Mouse (Mus musculus): ENCODE measurements around the gene Ngrn.

- TF ChIP-seq CTCF (IDR thresholded peaks at IDR 0.05; ENCODE audit: low read depth, low read length) (no peak), TAL1 (conservative IDR thresholded peaks at IDR 0.05; ENCODE audit: low read depth, low read length) (no peak), POLR2AphosphoS5 (IDR thresholded peaks at IDR 0.05; ENCODE audit: insufficient replicate concordance, low read depth, low read length) (no peak), GATA1 (IDR thresholded peaks at IDR 0.05; ENCODE audit: borderline replicate concordance, low read length) (no peak)
Measured at GRCm38 (mm10) chr7:80241661-80242060, 19.4 kb upstream of the Ngrn start.

Measured in G1E (cell line).